Mouse (Mus musculus) forebrain, embryonic 14.5 days (tissue): Measurements from ENCODE around the gene Acer3. TPM values are rescaled to one million over a fixed set of nuclear protein-coding genes. Genes with fewer than 3 reads are reported as not detected.
A peak's percentile ranks its signal among the peaks of the same experiment; 100 is the strongest.
"Not testable (repeated sequence)": the region's sequence is repeated elsewhere in the genome, so short reads cannot be mapped to it uniquely, and the experiment has no call there.

Source experiments
- ATAC-seq: fragments of 200-750 bp; cut with Nextera tagmentation; 2 replicates; pipeline ENCODE4 v1.8.0; 2017; ENCODE audit warnings: mild to moderate bottlenecking, moderate library complexity
- DNase-seq: peaks from one replicate; pipeline ENCODE4 v3.0.0-alpha.2; 2015; ENCODE audit warnings: low spot score
- H3K27ac ChIP-seq: fragments of 300-500 bp; sonication (generic); 2 replicates; pipeline ENCODE4 v1.5.1; 2014; ENCODE audit warnings: low read depth, mild to moderate bottlenecking, control low read depth, low read length, moderate library complexity
- H3K27me3 ChIP-seq: fragments of 300-500 bp; sonication (generic); replicated peaks from 2 replicates; pipeline ENCODE4 v1.6.1; 2014; ENCODE audit warnings: low read length, control low read depth, mixed read lengths; ENCODE audit not compliant: control insufficient read depth, insufficient read depth
- H3K36me3 ChIP-seq: fragments of 300-500 bp; sonication (generic); 2 replicates; pipeline ENCODE4 v1.6.1; 2014; ENCODE audit warnings: low read length, control low read depth; ENCODE audit not compliant: control insufficient read depth, insufficient read depth
- H3K4me1 ChIP-seq: fragments of 300-500 bp; sonication (generic); 2 replicates; pipeline ENCODE4 v1.6.1; 2014; ENCODE audit warnings: antibody characterized with exemption, low read length, control low read depth; ENCODE audit not compliant: control insufficient read depth, insufficient read depth
- H3K4me2 ChIP-seq: fragments of 300-500 bp; sonication (generic); 2 replicates; pipeline ENCODE4 v1.6.1; 2014; ENCODE audit warnings: mild to moderate bottlenecking, control low read depth, low read length
- H3K4me3 ChIP-seq: fragments of 300-500 bp; sonication (generic); 2 replicates; pipeline ENCODE4 v1.5.1; 2014; ENCODE audit warnings: low read depth, low read length, control low read depth
- H3K9ac ChIP-seq: fragments of 300-500 bp; sonication (generic); 2 replicates; pipeline ENCODE4 v1.6.1; 2014; ENCODE audit warnings: mild to moderate bottlenecking, low read length, control low read depth, moderate library complexity
- H3K9me3 ChIP-seq: fragments of 300-500 bp; sonication (generic); replicated peaks from 2 replicates; pipeline ENCODE4 v1.6.1; 2016; ENCODE audit warnings: low read length, control low read depth, mixed read lengths; ENCODE audit not compliant: control insufficient read depth
- WGBS: fragments of 180-500 bp; shearing (Covaris S2); extraction: QIAGEN DNeasy Blood & Tissue Kit; methylation state at CpG from one replicate; pipeline ENCODE4 v1.1.7; 2014; 5-methylcytosine and 5-hydroxymethylcytosine counted together
- polyA plus RNA-seq: library from polyadenylated mRNA; unstranded; fragments of >200 nt; fragmentation: Nextera tagmentation; extraction: Ambion mirVana; gene quantifications from 2 replicates; pipeline ENCODE4 v1.2.1, GENCODE M21; 2014

The Acer3 gene
- polyA plus RNA-seq, 1 experiment from 2014 or later = 10.1 TPM

- H3K4me1 ChIP-seq = peaks cover 13% of the 10 kb centered on the region
These were observed 132.8 kb downstream of the Acer3 start for GRCm38 (mm10) chr7:98188238-98188637.

GRCm38 (mm10) chr7:98187332-98187731 lies 133.7 kb downstream of the Acer3 start:
- not testable (repeated sequence) for ATAC-seq, DNase-seq, H3K9ac ChIP-seq, H3K4me3 ChIP-seq, H3K9me3 ChIP-seq, H3K36me3 ChIP-seq, H3K4me2 ChIP-seq
- Histone ChIP-seq H3K27ac (peak overlapping the region; percentile 33; the same call in 1 of the 2 replicates), H3K4me1 (peaks cover 11% of the 10 kb centered on the region), H3K27me3 (peaks cover 32% of the 10 kb centered on the region)
- WGBS = 36% methylated on average over 3 of the region's 3 CpGs

More at GRCm38 (mm10) chr7:98188238-98188637, 132.8 kb downstream of the Acer3 start:
- Histone ChIP-seq H3K4me2 (no peak overlapping the region), H3K36me3 (no peaks in the 10 kb centered on the region), H3K27me3 (peaks cover 35% of the 10 kb centered on the region), H3K27ac (no peak overlapping the region), H3K9ac (no peak overlapping the region), H3K9me3 (no peaks in the 10 kb centered on the region), H3K4me3 (no peak overlapping the region)
- 95% methylated on average over 2 of the region's 2 CpGs for WGBS
- ATAC-seq = no peak
- DNase-seq = no peak

GRCm38 (mm10) chr7:98186637-98187036 lies 134.4 kb downstream of the Acer3 start:
- no peak overlapping the region for H3K4me3 ChIP-seq
- peak; percentile 93 for DNase-seq
- no peak overlapping the region for H3K27ac ChIP-seq
- no peak overlapping the region for H3K9ac ChIP-seq
- H3K9me3 ChIP-seq = no peaks in the 10 kb centered on the region
- no peak overlapping the region for H3K4me2 ChIP-seq
- H3K36me3 ChIP-seq = no peaks in the 10 kb centered on the region
- peaks cover 11% of the 10 kb centered on the region for H3K4me1 ChIP-seq
- peaks cover 25% of the 10 kb centered on the region; the same call in 1 of the 2 replicates for H3K27me3 ChIP-seq
- peak; percentile 92 for ATAC-seq
- 6% methylated on average over 8 of the region's 8 CpGs for WGBS

- Histone ChIP-seq H3K27ac (peak overlapping the region; percentile 44; the same call in 1 of the 2 replicates), H3K4me3 (no peak overlapping the region), H3K4me1 (peaks cover 11% of the 10 kb centered on the region), H3K27me3 (peaks cover 17% of the 10 kb centered on the region; the same call in 1 of the 2 replicates), H3K36me3 (no peaks in the 10 kb centered on the region), H3K4me2 (no peak overlapping the region), H3K9ac (no peak overlapping the region), H3K9me3 (no peaks in the 10 kb centered on the region)
- ATAC-seq = no peak
- DNase-seq = peak; percentile 48
- 61% methylated on average over 6 of the region's 6 CpGs for WGBS
These were observed 135.7 kb downstream of the Acer3 start for GRCm38 (mm10) chr7:98185326-98185725.

GRCm38 (mm10) chr7:98178560-98179231 lies 142.3 kb downstream of the Acer3 start:
- H3K4me3 ChIP-seq = peak overlapping the region; percentile 68
- no peaks in the 10 kb centered on the region for H3K9me3 ChIP-seq
- DNase-seq (no peak), ATAC-seq (peak; percentile 24)
- H3K4me1 ChIP-seq = peaks cover 6% of the 10 kb centered on the region
- H3K36me3 ChIP-seq = no peaks in the 10 kb centered on the region
- 94% methylated on average over 5 of the region's 5 CpGs for WGBS
- H3K27ac ChIP-seq = no peak overlapping the region
- peak overlapping the region; percentile 72 for H3K4me2 ChIP-seq
- peak overlapping the region; percentile 75 for H3K9ac ChIP-seq
- peaks cover 6% of the 10 kb centered on the region; the same call in 1 of the 2 replicates for H3K27me3 ChIP-seq

- peaks cover 6% of the 10 kb centered on the region for H3K4me1 ChIP-seq
- ATAC-seq (peak; percentile 89), DNase-seq (peak; percentile 82)
- no peak within 1 kb of the TSS for H3K27ac ChIP-seq
- H3K9ac ChIP-seq = peak within 1 kb of the TSS; percentile 75
- 2% methylated on average over 41 of the region's 44 CpGs for WGBS
- H3K36me3 ChIP-seq = no peaks in the 10 kb centered on the region
- peaks cover 4% of the 10 kb centered on the region; the same call in 1 of the 2 replicates for H3K27me3 ChIP-seq
- H3K9me3 ChIP-seq = no peaks in the 10 kb centered on the region
- H3K4me3 ChIP-seq = peak within 1 kb of the TSS; percentile 68
- peak within 1 kb of the TSS; percentile 72 for H3K4me2 ChIP-seq
These were observed 143.0 kb downstream of the Acer3 start, which contains the start of gene Capn5 for GRCm38 (mm10) chr7:98177929-98178559. Capn5 (minus strand) TSS chr7:98178274.

- Histone ChIP-seq H3K36me3 (no peaks in the 10 kb centered on the region), H3K4me1 (peaks cover 6% of the 10 kb centered on the region), H3K4me2 (peak overlapping the region; percentile 72), H3K27ac (no peak overlapping the region), H3K9ac (peak overlapping the region; percentile 75), H3K27me3 (no peaks in the 10 kb centered on the region), H3K9me3 (no peaks in the 10 kb centered on the region), H3K4me3 (peak overlapping the region; percentile 68)
- ATAC-seq = no peak
- WGBS = 9% methylated on average over 9 of the region's 9 CpGs
- no peak for DNase-seq
These were observed 143.5 kb downstream of the Acer3 start for GRCm38 (mm10) chr7:98177566-98177928.

- no peak for ATAC-seq
- H3K27me3 ChIP-seq = no peaks in the 10 kb centered on the region
These were observed 143.9 kb downstream of the Acer3 start for GRCm38 (mm10) chr7:98177071-98177485.

More at GRCm38 (mm10) chr7:98177071-98177485, 143.9 kb downstream of the Acer3 start:
- no peak overlapping the region for H3K27ac ChIP-seq
- H3K9me3 ChIP-seq = no peaks in the 10 kb centered on the region
- peak overlapping the region; percentile 68 for H3K4me3 ChIP-seq
- peak overlapping the region; percentile 75 for H3K9ac ChIP-seq
- peak overlapping the region; percentile 72 for H3K4me2 ChIP-seq
- DNase-seq = no peak
- 67% methylated on average over 2 of the region's 2 CpGs for WGBS
- peaks cover 6% of the 10 kb centered on the region for H3K4me1 ChIP-seq
- H3K36me3 ChIP-seq = no peaks in the 10 kb centered on the region
